Mouse (Mus musculus) embryonic facial prominence, embryonic 12.5 days (tissue): Measurements from ENCODE around the gene Cdc20. TPM values are rescaled to one million over a fixed set of nuclear protein-coding genes. Genes with fewer than 3 reads are reported as not detected.

Experiments
- ATAC-seq: fragments of 200-750 bp; cut with Nextera tagmentation; 2 replicates; pipeline ENCODE4 v1.8.0; 2017; ENCODE audit not compliant: insufficient number of reproducible peaks, insufficient read depth, low FRiP score, low TSS enrichment
- H3K27ac ChIP-seq: fragments of 300-500 bp; sonication (generic); 2 replicates; pipeline ENCODE4 v1.5.1; 2016; ENCODE audit warnings: mild to moderate bottlenecking
- H3K27me3 ChIP-seq: fragments of 300-500 bp; sonication (generic); 2 replicates; pipeline ENCODE4 v1.6.1; 2016; ENCODE audit warnings: mild to moderate bottlenecking, moderate library complexity
- H3K36me3 ChIP-seq: fragments of 300-500 bp; sonication (generic); 2 replicates; pipeline ENCODE4 v1.6.1; 2016; ENCODE audit warnings: mild to moderate bottlenecking
- H3K4me1 ChIP-seq: fragments of 300-500 bp; sonication (generic); 2 replicates; pipeline ENCODE4 v1.6.1; 2016
- H3K4me2 ChIP-seq: fragments of 300-500 bp; sonication (generic); replicated peaks from 2 replicates; pipeline ENCODE4 v1.6.1; 2016; ENCODE audit warnings: mild to moderate bottlenecking, moderate library complexity
- H3K4me3 ChIP-seq: fragments of 300-500 bp; sonication (generic); 2 replicates; pipeline ENCODE4 v1.5.1; 2016; ENCODE audit warnings: mild to moderate bottlenecking
- H3K9ac ChIP-seq: fragments of 300-500 bp; sonication (generic); 2 replicates; pipeline ENCODE4 v1.6.1; 2016; ENCODE audit warnings: mild to moderate bottlenecking, moderate library complexity
- H3K9me3 ChIP-seq: fragments of 300-500 bp; sonication (generic); 2 replicates; pipeline ENCODE4 v1.6.1; 2016; ENCODE audit warnings: mild to moderate bottlenecking, moderate library complexity
- WGBS: fragments of 180-500 bp; shearing (Covaris S2); methylation state at CpG from one replicate; pipeline ENCODE4 v1.1.7; 2016; 5-methylcytosine and 5-hydroxymethylcytosine counted together
- polyA plus RNA-seq: library from polyadenylated mRNA; unstranded; fragments of >200 nt; fragmentation: Nextera tagmentation; extraction: Ambion mirVana; gene quantifications from 2 replicates; pipeline ENCODE4 v1.2.1, GENCODE M21; 2016

Gene Cdc20
- polyA plus RNA-seq, 1 experiment from 2014 or later, result 250 TPM

DNA sequence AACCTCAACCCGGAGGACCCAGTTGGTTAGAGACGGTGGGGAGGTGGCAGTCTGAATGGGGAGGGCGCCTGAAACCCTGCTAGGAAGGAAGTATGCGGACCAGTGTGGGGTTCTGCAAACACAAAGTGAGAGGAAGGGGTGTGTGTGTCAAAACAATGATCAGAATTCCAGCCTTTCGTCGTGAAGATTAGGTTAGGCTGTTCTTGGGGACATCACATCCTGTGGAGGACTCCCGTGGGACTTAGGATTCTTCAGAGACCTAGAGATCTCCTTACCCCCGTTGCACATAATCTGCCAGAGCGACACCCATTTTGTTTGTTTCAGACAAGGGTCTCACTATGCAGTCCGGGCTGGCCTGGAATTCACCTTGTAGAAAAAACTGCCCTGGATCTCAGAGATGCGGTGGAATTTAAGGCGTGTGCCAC lies 689 bp upstream of the Cdc20 start:
- H3K4me2 ChIP-seq, result peak overlapping the region; percentile 95
- H3K27ac ChIP-seq, result peak overlapping the region; percentile 90
- H3K9ac ChIP-seq, result peak overlapping the region; percentile 63
- WGBS, result 6% methylated on average over 12 of the region's 12 CpGs
- no peak for ATAC-seq
- H3K4me1 ChIP-seq, result peaks cover 30% of the 10 kb centered on the region
- H3K27me3 ChIP-seq, result no peaks in the 10 kb centered on the region
- peak overlapping the region; percentile 76 for H3K4me3 ChIP-seq
- peaks cover 28% of the 10 kb centered on the region for H3K36me3 ChIP-seq
- H3K9me3 ChIP-seq, result no peaks in the 10 kb centered on the region

DNA sequence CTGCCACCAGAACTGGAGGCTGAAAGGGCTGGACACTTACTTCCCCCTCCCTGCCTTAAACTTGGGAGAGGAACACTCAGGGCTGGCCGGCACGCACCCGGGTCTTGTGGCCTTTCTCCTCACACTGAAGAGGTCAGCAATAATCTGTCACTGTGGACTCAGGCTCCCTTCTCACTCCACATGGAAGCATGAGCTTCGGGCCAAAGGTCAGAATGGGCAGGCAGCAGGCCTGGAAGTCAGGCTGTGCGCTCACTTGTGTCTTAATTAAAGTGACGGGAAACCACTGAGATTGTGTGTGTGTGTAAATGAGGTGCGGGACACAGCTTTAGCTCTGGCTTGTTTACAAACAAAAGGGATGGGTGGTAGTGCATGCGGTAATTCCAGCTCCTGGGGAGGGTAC lies 4.8 kb downstream of the Cdc20 start:
- Histone ChIP-seq H3K9ac (peak overlapping the region; percentile 15; the same call in 1 of the 2 replicates), H3K4me2 (no peak overlapping the region), H3K4me1 (peaks cover 45% of the 10 kb centered on the region), H3K9me3 (no peaks in the 10 kb centered on the region), H3K27me3 (no peaks in the 10 kb centered on the region), H3K27ac (no peak overlapping the region), H3K36me3 (peaks cover 48% of the 10 kb centered on the region), H3K4me3 (no peak overlapping the region)
- no peak for ATAC-seq
- 82% methylated on average over 8 of the region's 8 CpGs for WGBS

DNA sequence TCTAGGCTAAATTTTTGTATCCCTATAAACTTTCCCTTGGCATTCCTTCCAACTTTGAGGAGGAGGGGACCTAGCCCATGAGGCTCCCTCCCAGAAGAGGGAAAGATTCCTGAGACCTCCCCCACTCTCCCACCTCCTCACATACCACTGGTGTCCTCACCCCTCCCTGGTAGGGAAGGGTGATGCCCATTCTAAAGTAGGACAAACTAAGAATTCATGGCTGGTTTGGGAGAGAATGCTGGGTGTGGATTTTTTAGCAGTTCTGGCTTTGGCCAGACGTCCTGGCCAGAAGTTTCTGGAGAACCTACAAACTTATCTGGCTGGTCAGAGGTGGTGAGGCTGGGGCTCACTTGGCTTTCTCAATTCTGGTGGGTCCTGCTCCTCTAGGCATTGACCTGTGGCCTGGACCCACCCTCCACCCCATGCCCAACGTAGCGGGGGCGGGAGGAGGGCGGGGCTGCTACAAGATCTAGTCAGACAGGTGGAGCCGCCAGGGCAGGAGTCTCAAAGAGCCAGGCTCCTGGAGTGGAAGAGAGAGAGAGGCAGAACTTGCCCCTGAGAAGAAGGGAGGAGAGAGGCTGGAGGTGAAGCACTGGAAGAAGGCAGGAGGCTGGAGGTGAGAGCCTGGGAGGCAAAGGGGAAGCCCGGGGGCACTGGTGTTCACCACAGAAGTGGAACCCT lies 7.8 kb downstream of the Cdc20 start:
- H3K36me3 ChIP-seq, result peaks cover 34% of the 10 kb centered on the region
- peak overlapping the region; percentile 91; the same call in 1 of the 2 replicates for H3K4me2 ChIP-seq
- H3K27ac ChIP-seq, result peak overlapping the region; percentile 12; the same call in 1 of the 2 replicates
- no peak for ATAC-seq
- no peaks in the 10 kb centered on the region for H3K9me3 ChIP-seq
- H3K9ac ChIP-seq, result no peak overlapping the region
- WGBS, result 52% methylated on average over 7 of the region's 7 CpGs
- H3K4me3 ChIP-seq, result peak overlapping the region; percentile 69; the same call in 1 of the 2 replicates
- peaks cover 29% of the 10 kb centered on the region for H3K4me1 ChIP-seq
- no peaks in the 10 kb centered on the region for H3K27me3 ChIP-seq

DNA sequence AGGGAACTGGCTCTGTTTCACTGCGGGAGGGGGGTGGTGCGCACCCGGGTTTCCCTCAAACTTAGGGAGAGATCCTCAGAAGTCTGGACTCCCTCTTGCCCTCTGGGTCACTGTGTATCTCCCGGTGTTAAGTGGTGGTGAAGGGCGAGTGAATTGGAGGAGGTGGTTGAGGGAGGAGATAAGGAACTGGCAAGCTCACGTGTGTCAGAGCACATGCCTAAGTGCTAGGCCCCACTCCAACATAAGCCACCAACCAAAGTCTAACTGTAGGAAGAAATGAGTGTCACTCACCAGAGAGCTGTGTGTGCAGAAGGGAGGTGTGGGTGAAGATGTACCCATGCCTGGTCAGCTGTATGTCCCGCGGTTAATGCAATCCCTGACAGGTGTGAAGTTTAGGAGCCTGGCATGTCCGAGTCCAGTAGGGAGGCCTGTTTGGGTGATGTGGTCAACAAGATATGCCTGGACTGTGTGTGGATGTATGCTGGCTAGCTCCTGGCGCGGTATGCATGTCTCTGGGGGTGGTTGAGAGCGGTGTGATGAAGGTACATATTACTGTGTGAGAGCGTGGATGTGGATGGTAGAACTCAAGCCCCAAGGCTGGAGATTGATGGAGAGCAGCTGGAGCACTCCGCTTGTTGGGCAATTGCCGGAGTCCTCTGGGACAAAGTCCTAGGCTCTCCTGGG lies 8.5 kb downstream of the Cdc20 start:
- peaks cover 25% of the 10 kb centered on the region for H3K4me1 ChIP-seq
- 48% methylated on average over 15 of the region's 15 CpGs for WGBS
- peak overlapping the region; percentile 80 for H3K27ac ChIP-seq

DNA sequence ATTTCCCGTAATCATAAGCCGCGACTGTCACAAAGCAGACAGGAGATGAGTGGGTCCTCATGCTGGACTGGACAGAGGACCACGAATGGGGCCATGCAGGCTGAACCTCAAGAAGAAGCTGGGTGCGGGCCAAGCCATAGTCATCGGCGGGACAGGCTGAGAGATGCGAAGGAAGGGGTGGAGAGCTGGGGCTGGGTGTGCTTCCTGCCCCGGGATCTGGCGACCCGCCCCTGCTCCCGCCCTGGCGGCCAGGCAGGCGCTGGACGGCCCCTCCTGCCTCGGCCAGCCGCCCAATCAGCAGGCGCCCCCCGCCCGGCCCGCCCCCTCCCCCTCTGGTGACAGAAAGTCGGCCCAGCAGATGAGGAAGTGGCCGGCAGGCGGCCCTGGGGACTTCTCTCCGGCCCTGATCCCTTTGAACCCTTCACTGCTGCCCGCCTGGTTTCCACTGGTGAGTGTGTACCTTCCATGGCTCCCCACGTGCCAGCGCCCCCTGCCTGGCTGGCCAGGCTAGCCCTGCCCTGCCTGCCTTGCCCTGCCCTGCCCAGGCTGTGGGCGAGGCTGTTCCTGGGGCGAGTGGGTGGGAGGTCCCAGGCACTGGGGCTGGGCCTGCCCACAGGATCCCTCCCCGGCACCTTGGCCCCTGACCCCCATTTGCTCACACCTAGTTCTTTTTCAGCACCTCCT lies 9.2 kb downstream of the Cdc20 start, which contains the start of gene Elovl1:
TSS of gene Elovl1 (plus strand) at position 326 of the 684 bp plus-strand sequence.
- WGBS, result 0% methylated on average over 30 of the region's 31 CpGs
- peak; percentile 95 for ATAC-seq
- Histone ChIP-seq H3K9ac (peak within 1 kb of the TSS; percentile 73), H3K36me3 (peaks cover 26% of the 10 kb centered on the region), H3K4me1 (peaks cover 25% of the 10 kb centered on the region), H3K27ac (peak within 1 kb of the TSS; percentile 80), H3K27me3 (no peaks in the 10 kb centered on the region), H3K4me3 (peak within 1 kb of the TSS; percentile 69), H3K4me2 (peak within 1 kb of the TSS; percentile 91), H3K9me3 (no peaks in the 10 kb centered on the region)

More for the DNA sequence above, 8.5 kb downstream of the Cdc20 start:
- Histone ChIP-seq H3K9ac (peak overlapping the region; percentile 73), H3K4me3 (peak overlapping the region; percentile 69), H3K4me2 (peak overlapping the region; percentile 91), H3K27me3 (no peaks in the 10 kb centered on the region), H3K36me3 (peaks cover 31% of the 10 kb centered on the region), H3K9me3 (no peaks in the 10 kb centered on the region)
- no peak for ATAC-seq

DNA sequence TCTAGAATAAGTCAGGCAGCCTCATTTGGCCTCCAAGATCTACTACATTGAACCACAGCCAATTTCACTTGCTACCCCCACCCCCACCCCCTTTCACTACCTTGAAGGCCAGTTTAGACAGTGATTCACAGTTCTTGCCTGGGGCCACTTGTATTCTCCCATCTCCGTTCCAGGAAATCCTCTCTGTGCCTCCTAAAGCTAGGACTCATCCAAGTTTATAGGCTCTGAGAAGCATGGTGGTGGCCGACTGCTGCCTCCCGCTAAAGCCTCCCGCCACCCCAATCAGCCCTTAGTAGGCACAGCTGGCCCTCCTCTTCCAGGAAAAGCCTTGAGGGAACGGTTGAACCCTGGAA lies 9.8 kb downstream of the Cdc20 start:
- Histone ChIP-seq H3K4me3 (peak overlapping the region; percentile 69), H3K4me2 (peak overlapping the region; percentile 91), H3K27me3 (no peaks in the 10 kb centered on the region), H3K9me3 (no peaks in the 10 kb centered on the region), H3K4me1 (peaks cover 25% of the 10 kb centered on the region), H3K36me3 (peaks cover 24% of the 10 kb centered on the region), H3K9ac (peak overlapping the region; percentile 73), H3K27ac (peak overlapping the region; percentile 80)
- 3% methylated on average over 5 of the region's 5 CpGs for WGBS
- no peak for ATAC-seq

DNA sequence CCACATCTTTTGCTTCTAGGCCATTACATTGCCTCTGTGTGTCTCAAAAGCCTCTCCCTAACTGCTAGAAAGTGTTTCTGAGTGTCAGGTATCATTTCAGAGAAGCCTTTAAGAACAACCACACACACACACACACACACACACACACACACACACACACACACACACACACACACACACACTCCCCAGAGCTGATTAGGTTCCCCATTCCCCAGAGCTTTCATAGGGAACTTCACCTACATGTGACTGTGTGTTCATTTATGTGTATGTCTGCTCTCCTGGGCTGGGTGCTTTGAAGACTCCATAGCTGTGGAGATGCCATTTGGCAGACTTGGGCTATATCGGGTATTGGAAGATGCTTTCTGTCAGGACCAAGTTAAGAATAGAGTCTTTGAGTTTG lies 11.8 kb downstream of the Cdc20 start:
- H3K27me3 ChIP-seq, result no peaks in the 10 kb centered on the region
- H3K4me2 ChIP-seq, result no peak overlapping the region
- 93% methylated on average over 1 of the region's 1 CpGs for WGBS
- ATAC-seq, result no peak
- H3K4me1 ChIP-seq, result peaks cover 25% of the 10 kb centered on the region
- H3K9me3 ChIP-seq, result no peaks in the 10 kb centered on the region
- H3K9ac ChIP-seq, result no peak overlapping the region
- no peak overlapping the region for H3K27ac ChIP-seq
- H3K36me3 ChIP-seq, result peaks cover 25% of the 10 kb centered on the region
- H3K4me3 ChIP-seq, result no peak overlapping the region

DNA sequence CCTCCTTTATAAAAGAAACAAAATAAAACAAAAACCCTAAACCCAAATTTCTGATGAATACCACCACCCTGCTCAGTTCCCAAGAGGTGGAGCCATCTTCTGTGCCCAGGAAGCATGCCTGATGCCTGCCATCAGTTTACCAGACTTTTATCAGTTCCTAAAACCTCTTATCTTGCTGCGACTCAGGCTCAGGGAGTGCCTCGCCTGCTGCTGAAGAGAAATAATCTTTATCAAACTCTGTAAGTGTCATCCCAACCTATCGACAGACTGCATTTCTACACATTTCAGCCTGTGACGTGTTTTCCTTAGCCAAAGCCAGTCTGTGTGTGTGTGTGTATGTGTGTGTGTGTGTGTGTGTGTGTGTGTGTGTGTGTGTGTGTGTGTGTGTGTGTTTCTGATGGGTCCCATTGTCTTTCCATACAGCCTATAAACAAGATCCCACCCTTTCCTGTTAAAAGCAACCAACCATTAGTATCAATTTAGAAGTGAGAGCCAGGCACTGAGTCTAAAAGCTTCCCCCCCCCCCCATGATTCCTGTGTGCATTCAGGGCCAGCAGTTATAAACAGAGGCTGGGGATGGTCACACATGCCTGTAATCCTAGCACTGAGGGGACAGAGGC lies 12.5 kb downstream of the Cdc20 start:
- Histone ChIP-seq H3K9me3 (no peaks in the 10 kb centered on the region), H3K9ac (no peak overlapping the region), H3K4me3 (no peak overlapping the region), H3K27ac (no peak overlapping the region), H3K36me3 (peaks cover 32% of the 10 kb centered on the region), H3K4me2 (no peak overlapping the region), H3K27me3 (no peaks in the 10 kb centered on the region), H3K4me1 (peaks cover 23% of the 10 kb centered on the region)
- 85% methylated on average over 4 of the region's 4 CpGs for WGBS
- ATAC-seq, result no peak

DNA sequence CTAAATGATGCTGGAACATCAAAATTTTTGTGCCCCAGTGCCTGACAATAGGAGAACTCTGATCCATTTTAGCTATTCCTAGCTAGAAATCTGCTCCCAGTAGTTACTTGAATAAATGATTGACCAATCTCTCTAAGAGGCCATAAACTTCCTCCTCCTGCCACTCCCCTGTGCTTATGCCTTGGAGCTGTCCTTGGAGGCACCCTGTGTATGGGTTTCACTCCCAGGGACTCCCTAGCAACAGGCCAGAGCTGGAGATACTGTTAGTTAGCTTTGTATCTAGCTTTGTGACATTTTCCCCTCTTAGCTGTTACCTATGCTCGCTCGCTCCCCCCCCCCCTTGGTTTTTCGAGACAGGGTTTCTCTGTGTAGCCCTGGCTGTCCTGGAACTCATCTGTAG lies 15.8 kb downstream of the Cdc20 start:
- Histone ChIP-seq H3K36me3 (peaks cover 55% of the 10 kb centered on the region), H3K27ac (no peak overlapping the region), H3K27me3 (no peaks in the 10 kb centered on the region), H3K4me1 (no peaks in the 10 kb centered on the region), H3K4me2 (no peak overlapping the region), H3K4me3 (no peak overlapping the region), H3K9me3 (no peaks in the 10 kb centered on the region), H3K9ac (no peak overlapping the region)
- ATAC-seq, result no peak
- 90% methylated on average over 3 of the region's 3 CpGs for WGBS

DNA sequence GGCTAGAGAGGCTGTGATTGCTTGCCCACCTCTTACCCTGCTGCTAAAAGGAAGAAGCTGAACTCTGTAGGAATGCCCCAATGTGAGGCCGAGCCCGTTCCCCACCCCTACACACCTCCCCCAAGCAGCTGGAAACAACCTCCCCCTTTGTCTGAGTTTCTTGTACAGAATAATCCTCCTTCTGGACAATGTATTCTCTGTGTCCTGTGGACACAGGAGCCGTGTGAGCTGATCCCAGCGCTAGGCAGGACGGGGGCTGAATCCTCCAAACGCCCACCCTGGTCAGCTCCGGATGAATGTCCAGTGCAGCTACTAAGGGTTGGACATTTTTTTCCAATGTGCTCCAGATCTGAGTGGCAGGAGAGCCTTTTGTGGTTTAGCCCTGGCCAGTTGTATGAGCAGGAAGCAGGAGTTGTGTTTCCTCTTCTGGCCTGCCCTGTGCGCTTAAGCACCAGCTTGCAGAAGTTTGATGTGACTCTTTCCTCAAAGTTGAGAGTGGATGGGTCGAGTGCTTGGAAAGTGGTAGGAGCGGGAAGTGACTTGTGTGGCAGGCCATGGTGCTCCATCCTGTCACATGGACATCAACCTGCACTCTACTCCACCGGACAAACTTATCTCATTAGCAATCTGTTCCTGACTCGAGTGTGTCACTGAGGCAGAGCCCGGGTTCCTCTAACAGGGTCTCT lies 19.9 kb downstream of the Cdc20 start:
- no peak overlapping the region for H3K9ac ChIP-seq
- H3K9me3 ChIP-seq, result no peaks in the 10 kb centered on the region
- H3K36me3 ChIP-seq, result peaks cover 85% of the 10 kb centered on the region
- 0 out of 2 replicates have a peak, but pooled peaks have one; percentile 61 for ATAC-seq
- no peak overlapping the region for H3K4me2 ChIP-seq
- H3K27ac ChIP-seq, result no peak overlapping the region
- no peaks in the 10 kb centered on the region for H3K27me3 ChIP-seq
- H3K4me3 ChIP-seq, result no peak overlapping the region
- WGBS, result 64% methylated on average over 13 of the region's 13 CpGs
- H3K4me1 ChIP-seq, result no peaks in the 10 kb centered on the region

DNA sequence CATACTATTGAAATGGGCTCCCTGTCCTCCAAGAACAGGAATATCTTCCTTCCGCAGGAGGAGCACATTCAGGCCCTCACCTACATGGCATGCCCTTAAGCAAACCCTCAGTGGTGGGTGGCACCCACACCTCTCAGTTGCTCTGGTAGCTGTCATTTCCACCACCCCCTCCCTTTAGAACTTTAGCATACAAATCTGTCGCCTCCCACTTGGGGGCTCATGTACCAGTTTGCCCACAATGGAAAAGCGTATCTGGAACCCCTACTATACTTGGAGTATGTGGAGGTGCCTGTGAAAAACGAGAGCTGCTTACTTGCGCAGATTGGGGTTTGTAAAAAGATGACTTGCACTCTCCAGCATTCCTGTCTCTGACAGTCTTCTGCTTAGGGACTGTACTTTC lies 20.8 kb downstream of the Cdc20 start:
- Histone ChIP-seq H3K9me3 (no peaks in the 10 kb centered on the region), H3K4me1 (no peaks in the 10 kb centered on the region), H3K4me2 (no peak overlapping the region), H3K27me3 (no peaks in the 10 kb centered on the region), H3K4me3 (no peak overlapping the region), H3K9ac (no peak overlapping the region), H3K27ac (no peak overlapping the region), H3K36me3 (peaks cover 87% of the 10 kb centered on the region)
- 92% methylated on average over 5 of the region's 5 CpGs for WGBS
- no peak for ATAC-seq
